Mouse (Mus musculus) ES-Bruce4 (cell line): ENCODE data around the gene Fbxw10. TPM values are rescaled to one million over a fixed set of nuclear protein-coding genes. Genes with fewer than 3 reads are reported as not detected.

Experiments used
- H3K27ac ChIP-seq: 2 replicates; pipeline ENCODE4 v1.5.1; 2012; ENCODE audit warnings: low read length, inconsistent platforms; ENCODE audit not compliant: insufficient read depth
- H3K27me3 ChIP-seq: 2 replicates; pipeline ENCODE4 v1.6.1; 2012; ENCODE audit warnings: mild to moderate bottlenecking, low read length, inconsistent platforms; ENCODE audit not compliant: control insufficient read depth, poor library complexity, insufficient read depth, severe bottlenecking
- H3K36me3 ChIP-seq: 2 replicates; pipeline ENCODE4 v1.6.1; 2012; ENCODE audit warnings: inconsistent platforms, mild to moderate bottlenecking, low read length, moderate library complexity; ENCODE audit not compliant: control insufficient read depth, poor library complexity, insufficient read depth, severe bottlenecking
- H3K4me1 ChIP-seq: one replicate; pipeline ENCODE4 v1.8.1; 2011; ENCODE audit warnings: low read length; ENCODE audit not compliant: control insufficient read depth, insufficient read depth
- H3K4me3 ChIP-seq: 2 replicates; pipeline ENCODE4 v1.5.1; 2011; ENCODE audit warnings: low read depth, mild to moderate bottlenecking, low read length
- H3K9ac ChIP-seq: 2 replicates; pipeline ENCODE4 v1.6.1; 2012; ENCODE audit warnings: low read depth, mild to moderate bottlenecking, inconsistent platforms; ENCODE audit not compliant: poor library complexity, severe bottlenecking
- H3K9me3 ChIP-seq: replicated peaks from 2 replicates; pipeline ENCODE4 v1.6.1; 2012; ENCODE audit warnings: mild to moderate bottlenecking, low read length, inconsistent platforms; ENCODE audit not compliant: control insufficient read depth, poor library complexity, insufficient read depth, severe bottlenecking
- CTCF ChIP-seq: IDR thresholded peaks from one replicate; pipeline ENCODE4 v1.8.1; 2011; ENCODE audit warnings: low read depth, low read length
- EP300 ChIP-seq: IDR thresholded peaks from 2 replicates; pipeline ENCODE4 v1.6.1; 2011; ENCODE audit warnings: low read depth, low read length; ENCODE audit not compliant: insufficient read depth
- POLR2A ChIP-seq: IDR thresholded peaks from one replicate; pipeline ENCODE4 v1.8.1; 2011; ENCODE audit warnings: low read length; ENCODE audit not compliant: insufficient read depth
- polyA plus RNA-seq: library from polyadenylated mRNA; stranded (reverse); fragments of >200 nt; gene quantifications from 2 replicates; pipeline ENCODE4 v1.2.4, GENCODE M21; 2011; ENCODE audit warnings: low read depth; ENCODE audit not compliant: missing spikeins, insufficient read depth, insufficient read length

The Fbxw10 gene
- polyA plus RNA-seq, 1 experiment, result not detected

DNA sequence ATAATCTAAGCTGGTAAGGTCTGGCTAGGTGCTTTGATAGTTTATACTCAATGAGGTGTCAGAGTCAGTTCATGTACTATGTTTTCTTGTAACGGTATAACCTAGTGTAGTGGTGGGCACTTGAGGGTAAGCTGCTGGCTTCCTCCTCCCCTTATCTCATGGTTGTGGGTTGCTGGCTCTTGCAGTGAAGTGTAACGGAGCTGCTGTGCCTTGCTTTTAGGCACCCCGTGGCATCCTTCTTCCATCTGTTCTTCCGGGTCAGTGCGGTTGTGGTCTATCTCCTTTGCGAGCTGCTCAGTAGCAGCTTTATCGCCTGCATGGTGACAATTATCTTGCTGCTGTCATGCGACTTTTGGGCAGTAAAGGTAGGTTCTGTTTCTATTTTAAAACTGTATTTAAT is 36.5 kb downstream of the Fbxw10 start:
- no peak overlapping the region for H3K27ac ChIP-seq
- no peak overlapping the region for H3K9ac ChIP-seq
- no peaks in the 10 kb centered on the region for H3K27me3 ChIP-seq
- TF ChIP-seq EP300 (no peak), CTCF (no peak), POLR2A (no peak)
- H3K4me1 ChIP-seq, result peaks cover 2% of the 10 kb centered on the region
- no peak overlapping the region for H3K4me3 ChIP-seq
- no peaks in the 10 kb centered on the region for H3K9me3 ChIP-seq
- H3K36me3 ChIP-seq, result peaks cover 8% of the 10 kb centered on the region

DNA sequence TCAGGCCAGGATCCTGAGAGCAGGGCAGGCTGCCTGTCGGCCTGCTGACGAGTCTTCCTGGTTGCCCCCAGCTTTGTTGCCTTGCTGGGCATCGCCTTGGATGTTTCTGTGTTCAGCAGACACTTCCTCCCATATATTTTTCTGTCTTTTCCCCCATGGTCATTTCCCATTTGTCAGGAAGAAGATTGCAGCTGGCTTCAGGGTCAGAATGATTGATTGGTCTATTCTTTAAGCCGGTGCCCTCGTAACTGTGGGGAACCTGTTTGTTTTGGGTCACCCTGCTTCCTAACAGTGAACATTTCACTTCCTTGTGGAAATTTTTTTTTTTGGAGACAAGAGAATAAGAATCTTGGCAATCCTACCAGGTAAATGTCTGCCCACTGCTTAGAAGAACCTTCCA is 38.5 kb downstream of the Fbxw10 start:
- H3K4me1 ChIP-seq, result peaks cover 2% of the 10 kb centered on the region
- H3K9ac ChIP-seq, result no peak overlapping the region
- peaks cover 15% of the 10 kb centered on the region for H3K36me3 ChIP-seq
- H3K4me3 ChIP-seq, result no peak overlapping the region
- no peak overlapping the region for H3K27ac ChIP-seq
- no peak for TF ChIP-seq POLR2A
- no peak for TF ChIP-seq CTCF
- TF ChIP-seq EP300, result no peak
- no peaks in the 10 kb centered on the region for H3K9me3 ChIP-seq
- H3K27me3 ChIP-seq, result no peaks in the 10 kb centered on the region

- Histone ChIP-seq H3K4me3 (no peak overlapping the region), H3K9ac (no peak overlapping the region), H3K27me3 (no peaks in the 10 kb centered on the region), H3K27ac (no peak overlapping the region), H3K9me3 (no peaks in the 10 kb centered on the region), H3K4me1 (peaks cover 2% of the 10 kb centered on the region), H3K36me3 (peaks cover 13% of the 10 kb centered on the region)
- TF ChIP-seq EP300, result no peak
- TF ChIP-seq CTCF, result no peak
- TF ChIP-seq POLR2A, result no peak
Measured at GRCm38 (mm10) chr11:62890796-62891195, 43.9 kb downstream of the Fbxw10 start.

- Histone ChIP-seq H3K27me3 (no peaks in the 10 kb centered on the region), H3K4me3 (no peak overlapping the region), H3K9ac (no peak overlapping the region), H3K9me3 (no peaks in the 10 kb centered on the region), H3K36me3 (peaks cover 11% of the 10 kb centered on the region), H3K27ac (no peak overlapping the region), H3K4me1 (peaks cover 2% of the 10 kb centered on the region)
- no peak for TF ChIP-seq CTCF
- TF ChIP-seq EP300, result no peak
- TF ChIP-seq POLR2A, result no peak
Measured at GRCm38 (mm10) chr11:62891763-62892162, 44.9 kb downstream of the Fbxw10 start.

GRCm38 (mm10) chr11:62901699-62902323 is 54.9 kb downstream of the Fbxw10 start:
- no peaks in the 10 kb centered on the region for H3K36me3 ChIP-seq
- TF ChIP-seq POLR2A (no peak), EP300 (no peak), CTCF (peak; percentile 22)
- peaks cover 1% of the 10 kb centered on the region for H3K4me1 ChIP-seq

GRCm38 (mm10) chr11:62903871-62904495 is 57.1 kb downstream of the Fbxw10 start:
- H3K4me3 ChIP-seq, result no peak overlapping the region
- no peaks in the 10 kb centered on the region for H3K9me3 ChIP-seq
- H3K36me3 ChIP-seq, result no peaks in the 10 kb centered on the region
- no peak overlapping the region for H3K9ac ChIP-seq
- H3K27ac ChIP-seq, result no peak overlapping the region
- H3K4me1 ChIP-seq, result peaks cover 1% of the 10 kb centered on the region
- TF ChIP-seq EP300, result no peak
- no peak for TF ChIP-seq POLR2A
- TF ChIP-seq CTCF, result no peak
- no peaks in the 10 kb centered on the region for H3K27me3 ChIP-seq

More at GRCm38 (mm10) chr11:62901699-62902323, 54.9 kb downstream of the Fbxw10 start:
- no peaks in the 10 kb centered on the region for H3K9me3 ChIP-seq
- no peak overlapping the region for H3K27ac ChIP-seq
- H3K9ac ChIP-seq, result no peak overlapping the region
- no peaks in the 10 kb centered on the region for H3K27me3 ChIP-seq
- no peak overlapping the region for H3K4me3 ChIP-seq
